Mouse (Mus musculus) neural tube, embryonic 12.5 days (tissue): Measurements from ENCODE around the gene Plekhg1. TPM values are rescaled to one million over a fixed set of nuclear protein-coding genes. Genes with fewer than 3 reads are reported as not detected.

Source experiments
- ATAC-seq: fragments of 200-750 bp; cut with Nextera tagmentation; 2 replicates; pipeline ENCODE4 v1.8.0; 2017; ENCODE audit warnings: low read depth, mild to moderate bottlenecking, moderate TSS enrichment, moderate library complexity; ENCODE audit not compliant: low FRiP score
- H3K27ac ChIP-seq: fragments of 300-500 bp; sonication (generic); 2 replicates; pipeline ENCODE4 v1.5.1; 2016
- H3K27me3 ChIP-seq: fragments of 300-500 bp; sonication (generic); replicated peaks from 2 replicates; pipeline ENCODE4 v1.6.1; 2016; ENCODE audit warnings: mild to moderate bottlenecking
- H3K36me3 ChIP-seq: fragments of 300-500 bp; sonication (generic); 2 replicates; pipeline ENCODE4 v1.6.1; 2016; ENCODE audit warnings: mild to moderate bottlenecking
- H3K4me1 ChIP-seq: fragments of 300-500 bp; sonication (generic); 2 replicates; pipeline ENCODE4 v1.6.1; 2016
- H3K4me2 ChIP-seq: fragments of 300-500 bp; sonication (generic); replicated peaks from 2 replicates; pipeline ENCODE4 v1.6.1; 2016; ENCODE audit warnings: mild to moderate bottlenecking
- H3K4me3 ChIP-seq: fragments of 300-500 bp; sonication (generic); 2 replicates; pipeline ENCODE4 v1.5.1; 2016
- H3K9ac ChIP-seq: fragments of 300-500 bp; sonication (generic); 2 replicates; pipeline ENCODE4 v1.6.1; 2016; ENCODE audit warnings: mild to moderate bottlenecking
- H3K9me3 ChIP-seq: fragments of 300-500 bp; sonication (generic); 2 replicates; pipeline ENCODE4 v1.6.1; 2016; ENCODE audit warnings: mild to moderate bottlenecking
- WGBS: fragments of 180-500 bp; shearing (Covaris S2); methylation state at CpG from one replicate; pipeline ENCODE4 v1.1.7; 2016; 5-methylcytosine and 5-hydroxymethylcytosine counted together
- polyA plus RNA-seq: library from polyadenylated mRNA; unstranded; fragments of >200 nt; fragmentation: Nextera tagmentation; extraction: Ambion mirVana; gene quantifications from 2 replicates; pipeline ENCODE4 v1.2.1, GENCODE M21; 2016

Plekhg1 gene
- polyA plus RNA-seq, 1 experiment from 2014 or later = 12.8 TPM

DNA sequence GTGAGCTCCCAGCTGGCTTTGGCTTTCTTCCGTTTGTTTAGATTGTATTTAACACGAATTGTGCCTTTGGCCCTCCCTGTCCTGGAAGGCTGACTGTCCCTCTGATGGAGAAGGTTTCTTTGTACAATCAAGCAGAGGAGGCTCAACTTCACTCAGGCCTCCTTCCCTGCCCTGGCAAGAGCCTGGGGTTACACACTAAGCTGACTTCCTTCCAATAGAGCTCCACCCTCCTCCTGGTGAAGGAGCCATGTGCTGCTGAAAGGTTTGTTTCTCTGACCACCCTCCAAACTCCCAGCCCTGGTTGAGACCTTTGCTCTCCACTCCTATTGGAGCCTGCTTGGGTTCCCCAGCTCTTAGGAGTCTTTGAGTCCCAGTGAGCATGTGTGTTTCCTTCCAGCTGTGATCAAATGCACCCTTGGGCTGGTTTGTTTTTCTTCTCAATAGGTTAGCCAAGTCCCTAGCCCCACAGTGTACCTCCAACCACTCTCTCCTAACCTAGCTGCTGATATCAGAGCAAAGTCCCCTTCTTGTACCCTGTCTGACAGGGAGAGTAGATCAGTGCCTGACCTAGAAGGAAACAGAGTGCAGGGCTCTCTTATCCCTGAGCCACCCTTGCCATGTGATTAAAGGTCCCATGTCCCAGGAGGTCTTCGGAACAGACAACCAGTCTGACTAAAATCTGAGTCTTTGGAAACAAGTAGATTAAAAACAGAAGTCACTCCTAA lies 6.8 kb downstream of the Plekhg1 start:
- Histone ChIP-seq H3K4me3 (no peak overlapping the region), H3K4me1 (0 out of 2 replicates have a peak, but pooled peaks cover under 1% of the 10 kb centered on the region), H3K27me3 (no peaks in the 10 kb centered on the region), H3K27ac (no peak overlapping the region), H3K9me3 (no peaks in the 10 kb centered on the region), H3K36me3 (no peaks in the 10 kb centered on the region), H3K9ac (no peak overlapping the region), H3K4me2 (no peak overlapping the region)
- no peak for ATAC-seq
- 58% methylated on average over 3 of the region's 3 CpGs for WGBS

DNA sequence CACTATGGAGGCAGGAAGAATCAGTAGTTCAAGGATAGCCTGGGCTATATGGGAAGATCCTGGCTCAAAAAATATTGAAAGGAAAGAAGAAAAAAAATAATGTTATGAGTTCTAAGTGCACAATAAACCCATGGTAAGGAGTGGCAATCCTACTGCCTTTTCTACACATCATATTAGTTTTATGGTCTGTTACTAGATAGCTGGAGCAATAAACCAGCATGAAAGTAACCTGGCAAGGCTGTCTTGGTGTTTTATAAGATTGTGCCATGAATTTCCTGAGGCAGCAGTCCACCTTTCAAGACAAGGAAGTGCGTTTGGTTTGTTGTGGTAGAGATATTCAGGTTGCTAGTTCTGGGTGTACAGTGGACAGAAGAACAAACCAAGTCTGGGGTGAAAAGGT lies 9.4 kb downstream of the Plekhg1 start:
- Histone ChIP-seq H3K27me3 (no peaks in the 10 kb centered on the region), H3K9me3 (no peaks in the 10 kb centered on the region), H3K4me1 (no peaks in the 10 kb centered on the region), H3K4me3 (no peak overlapping the region), H3K9ac (no peak overlapping the region), H3K4me2 (no peak overlapping the region), H3K27ac (no peak overlapping the region), H3K36me3 (no peaks in the 10 kb centered on the region)
- WGBS = 71% methylated on average over 1 of the region's 1 CpGs
- no peak for ATAC-seq

DNA sequence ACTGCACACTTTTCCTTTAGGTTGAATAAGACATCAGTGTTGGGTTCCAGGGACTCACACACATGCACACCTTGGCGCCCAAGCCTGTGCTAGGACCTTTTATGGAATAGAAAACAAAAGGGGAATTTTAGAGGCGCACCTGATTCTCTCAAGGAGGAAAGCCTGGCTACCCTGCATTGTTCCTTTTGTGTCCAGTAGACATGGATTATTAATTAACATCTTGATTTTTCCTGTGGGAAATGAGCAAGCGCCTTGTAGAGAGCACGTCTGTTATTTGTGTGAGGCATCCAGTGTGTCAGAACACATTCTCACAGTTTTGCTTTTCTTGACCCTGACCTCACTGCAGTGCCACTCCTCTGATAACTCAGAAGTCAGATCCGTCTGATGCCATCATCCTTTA lies 21.8 kb downstream of the Plekhg1 start:
- ATAC-seq = no peak
- Histone ChIP-seq H3K27ac (no peak overlapping the region), H3K4me3 (no peak overlapping the region), H3K36me3 (no peaks in the 10 kb centered on the region), H3K4me2 (no peak overlapping the region), H3K9me3 (no peaks in the 10 kb centered on the region), H3K27me3 (no peaks in the 10 kb centered on the region), H3K4me1 (no peaks in the 10 kb centered on the region), H3K9ac (no peak overlapping the region)
- 72% methylated on average over 5 of the region's 5 CpGs for WGBS

DNA sequence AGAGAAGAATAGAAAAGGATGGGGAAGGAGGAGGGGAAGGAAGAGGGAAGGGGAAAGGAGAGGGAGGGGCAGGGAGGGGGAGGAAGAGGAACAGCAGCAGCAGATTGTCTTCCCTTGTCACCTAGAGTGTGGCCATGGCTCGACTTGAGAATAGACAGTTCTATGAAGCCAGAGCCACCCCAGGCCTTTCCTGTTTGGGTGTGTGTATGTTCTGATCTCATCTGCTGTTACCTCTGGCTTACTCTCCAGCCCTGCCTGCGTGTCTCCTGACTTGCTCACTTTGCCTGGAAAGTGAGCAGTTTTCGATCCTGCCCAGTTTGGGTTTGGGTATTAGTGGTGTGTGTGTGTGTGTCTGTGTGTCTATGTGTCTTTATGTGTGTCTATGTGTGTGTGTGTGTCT lies 23.0 kb downstream of the Plekhg1 start:
- ATAC-seq = peak; percentile 25; the same call in 1 of the 2 replicates
- H3K9ac ChIP-seq = no peak overlapping the region
- no peaks in the 10 kb centered on the region for H3K27me3 ChIP-seq
- no peaks in the 10 kb centered on the region for H3K9me3 ChIP-seq
- no peaks in the 10 kb centered on the region for H3K4me1 ChIP-seq
- no peak overlapping the region for H3K4me2 ChIP-seq
- H3K27ac ChIP-seq = no peak overlapping the region
- no peak overlapping the region for H3K4me3 ChIP-seq
- WGBS = 78% methylated on average over 3 of the region's 3 CpGs
- H3K36me3 ChIP-seq = no peaks in the 10 kb centered on the region

DNA sequence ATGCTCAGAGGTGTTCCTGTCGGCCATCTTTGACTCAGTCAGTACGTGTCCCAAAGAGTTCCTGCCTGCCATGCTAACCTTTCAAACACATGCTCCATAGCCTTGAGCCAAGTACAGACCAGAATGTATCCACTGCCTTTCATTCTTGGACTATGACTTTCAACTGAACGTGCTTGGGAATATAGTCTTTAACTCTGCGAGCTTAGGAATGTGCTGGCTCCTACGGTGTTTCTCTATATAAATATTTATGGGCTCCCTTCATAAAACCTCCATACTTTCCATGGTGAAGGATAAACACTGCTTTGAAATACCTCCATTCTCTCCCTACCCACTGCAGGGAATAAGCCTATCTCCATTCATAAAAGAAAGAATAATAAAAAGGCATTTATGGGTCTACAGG lies 29.0 kb downstream of the Plekhg1 start:
- Histone ChIP-seq H3K4me2 (no peak overlapping the region), H3K4me1 (no peaks in the 10 kb centered on the region), H3K27me3 (no peaks in the 10 kb centered on the region), H3K27ac (no peak overlapping the region), H3K9ac (no peak overlapping the region), H3K36me3 (no peaks in the 10 kb centered on the region), H3K9me3 (no peaks in the 10 kb centered on the region), H3K4me3 (no peak overlapping the region)
- WGBS = 85% methylated on average over 5 of the region's 5 CpGs
- ATAC-seq = no peak

DNA sequence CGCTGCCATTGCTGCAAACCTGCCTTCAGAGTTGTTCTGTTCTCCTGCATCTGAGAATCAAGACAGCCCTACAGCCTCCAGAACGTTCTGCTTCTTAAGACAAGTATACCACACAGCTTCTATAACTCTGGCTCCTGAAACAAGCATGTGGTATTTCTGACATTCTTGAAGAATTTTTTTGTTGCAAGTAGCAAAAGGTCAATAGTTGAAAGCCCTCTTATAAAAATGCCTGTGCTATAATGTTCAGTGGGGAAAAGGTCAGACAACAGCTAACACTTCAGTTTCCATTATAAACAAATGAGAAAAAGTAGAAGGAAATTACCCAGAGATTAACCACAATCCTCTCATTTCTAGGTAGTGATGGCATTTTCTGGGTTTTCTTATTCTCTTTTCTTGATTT lies 34.2 kb downstream of the Plekhg1 start:
- Histone ChIP-seq H3K9me3 (no peaks in the 10 kb centered on the region), H3K4me1 (no peaks in the 10 kb centered on the region), H3K4me3 (no peak overlapping the region), H3K36me3 (no peaks in the 10 kb centered on the region), H3K4me2 (no peak overlapping the region), H3K9ac (no peak overlapping the region), H3K27ac (no peak overlapping the region), H3K27me3 (no peaks in the 10 kb centered on the region)
- no peak for ATAC-seq
- WGBS = 89% methylated on average over 2 of the region's 2 CpGs

DNA sequence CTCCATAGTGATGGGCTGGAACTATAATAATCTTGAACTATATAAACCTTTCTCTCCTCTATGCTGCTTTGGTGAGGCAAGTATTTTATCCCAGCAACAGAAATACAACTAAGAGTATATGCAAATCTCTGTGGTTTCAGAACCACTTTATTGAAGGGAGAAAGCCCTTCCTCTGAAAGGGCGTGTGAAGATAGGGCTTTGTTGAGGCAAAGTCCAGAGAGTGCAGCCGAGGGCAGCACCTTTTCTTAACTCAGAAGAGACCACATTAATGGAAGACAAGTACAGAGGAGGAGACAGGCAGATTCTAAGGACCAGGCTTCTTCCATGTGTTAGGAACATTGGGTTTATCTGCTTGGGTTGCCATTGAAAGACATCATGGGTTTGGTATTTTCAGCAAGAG lies 36.6 kb downstream of the Plekhg1 start:
- 86% methylated on average over 2 of the region's 2 CpGs for whole genome bisulfite sequencing
- Histone ChIP-seq H3K4me1 (no peaks in the 10 kb centered on the region), H3K4me3 (no peak overlapping the region), H3K9ac (no peak overlapping the region), H3K27me3 (no peaks in the 10 kb centered on the region), H3K4me2 (no peak overlapping the region), H3K9me3 (no peaks in the 10 kb centered on the region), H3K27ac (no peak overlapping the region), H3K36me3 (no peaks in the 10 kb centered on the region)
- no peak for ATAC-seq

DNA sequence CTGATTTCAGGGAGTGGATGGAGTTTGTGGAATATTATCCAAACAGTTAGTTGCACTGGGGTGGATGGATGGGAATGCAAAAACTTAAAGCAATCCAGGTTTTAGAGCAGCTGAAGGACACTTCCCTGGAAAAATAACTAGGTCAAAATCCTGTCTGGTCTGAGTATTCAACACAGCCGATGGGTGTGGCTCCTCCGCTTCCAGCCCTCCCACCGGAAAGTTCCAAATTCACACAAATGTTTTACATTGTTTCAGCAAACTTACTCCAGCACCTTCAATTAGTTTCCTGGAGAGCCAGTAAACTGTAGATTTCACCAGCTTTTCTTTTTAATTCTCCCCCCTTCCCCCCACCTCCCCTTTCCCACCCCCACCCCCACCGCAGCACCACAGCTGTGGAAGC lies 45.2 kb downstream of the Plekhg1 start:
- H3K9me3 ChIP-seq = no peaks in the 10 kb centered on the region
- no peak overlapping the region for H3K4me2 ChIP-seq
- no peaks in the 10 kb centered on the region for H3K4me1 ChIP-seq
- H3K9ac ChIP-seq = no peak overlapping the region
- H3K4me3 ChIP-seq = no peak overlapping the region
- no peaks in the 10 kb centered on the region for H3K36me3 ChIP-seq
- 89% methylated on average over 4 of the region's 4 CpGs for WGBS
- no peak overlapping the region for H3K27ac ChIP-seq
- no peaks in the 10 kb centered on the region for H3K27me3 ChIP-seq
- ATAC-seq = no peak

DNA sequence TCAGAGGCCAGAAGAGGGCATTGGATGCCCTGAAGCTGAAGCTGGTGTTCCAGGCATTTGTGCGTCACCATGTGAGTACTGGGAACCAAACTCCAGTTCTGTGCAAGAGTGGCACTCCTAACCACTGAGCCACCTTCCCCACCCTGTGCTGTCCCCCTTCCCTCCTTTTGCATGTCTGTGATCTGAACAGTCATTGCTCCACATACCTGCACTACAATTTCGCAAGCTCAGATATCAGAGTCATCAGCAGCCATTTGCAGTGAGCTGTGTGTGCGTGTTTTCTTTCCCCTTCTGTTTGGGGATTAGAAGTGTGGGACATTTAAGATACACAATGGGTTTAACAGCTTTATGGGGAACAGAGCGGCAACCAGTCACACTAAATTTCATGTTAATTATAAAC lies 46.4 kb downstream of the Plekhg1 start:
- WGBS = 87% methylated on average over 4 of the region's 4 CpGs
- no peak for ATAC-seq
- no peak overlapping the region for H3K27ac ChIP-seq
- no peaks in the 10 kb centered on the region for H3K9me3 ChIP-seq
- H3K4me2 ChIP-seq = no peak overlapping the region
- no peak overlapping the region for H3K9ac ChIP-seq
- no peaks in the 10 kb centered on the region for H3K36me3 ChIP-seq
- no peaks in the 10 kb centered on the region for H3K27me3 ChIP-seq
- H3K4me3 ChIP-seq = no peak overlapping the region
- H3K4me1 ChIP-seq = no peaks in the 10 kb centered on the region

DNA sequence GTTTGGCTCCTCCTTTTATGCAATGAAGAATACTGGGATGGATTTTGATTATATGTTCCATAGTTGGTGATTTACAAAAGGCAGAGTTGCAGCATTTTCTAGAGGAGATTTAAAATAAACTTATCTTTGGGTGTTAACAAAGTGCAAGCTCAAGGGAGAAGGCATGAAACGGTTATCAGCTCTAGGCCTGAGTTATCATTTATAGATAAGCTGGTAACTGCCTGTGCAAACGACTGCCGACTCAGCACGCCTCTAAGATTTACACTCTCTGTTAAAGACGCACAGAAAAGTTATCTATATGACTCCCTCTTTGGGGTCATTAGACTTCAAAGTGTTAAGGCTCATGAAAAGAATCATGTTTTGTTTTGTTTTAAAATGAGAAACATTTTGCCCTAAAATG lies 46.8 kb downstream of the Plekhg1 start:
- Histone ChIP-seq H3K4me2 (no peak overlapping the region), H3K27ac (no peak overlapping the region), H3K4me1 (no peaks in the 10 kb centered on the region), H3K27me3 (no peaks in the 10 kb centered on the region), H3K9ac (no peak overlapping the region), H3K4me3 (no peak overlapping the region), H3K9me3 (no peaks in the 10 kb centered on the region), H3K36me3 (no peaks in the 10 kb centered on the region)
- ATAC-seq = no peak
- WGBS = 79% methylated on average over 5 of the region's 5 CpGs

DNA sequence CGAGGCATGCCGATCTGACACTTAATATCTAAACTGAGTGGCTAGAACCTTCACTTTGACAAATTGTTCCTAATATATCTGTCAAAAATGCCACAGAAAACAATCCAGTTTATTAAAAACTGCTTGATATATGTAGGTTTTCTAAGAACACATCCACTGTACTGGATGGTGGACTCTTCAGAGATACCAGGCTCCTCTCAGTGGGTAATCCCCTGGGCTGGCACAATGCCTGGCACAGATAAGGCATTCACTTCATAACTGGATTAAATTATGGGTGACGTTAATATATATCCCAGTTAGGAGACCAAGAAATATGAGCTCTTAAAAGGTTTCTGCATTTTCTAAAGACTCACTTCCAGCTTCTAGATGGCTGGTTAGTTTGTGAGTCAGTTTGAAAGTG lies 53.7 kb downstream of the Plekhg1 start:
- Histone ChIP-seq H3K9ac (no peak overlapping the region), H3K36me3 (no peaks in the 10 kb centered on the region), H3K27me3 (no peaks in the 10 kb centered on the region), H3K27ac (no peak overlapping the region), H3K9me3 (no peaks in the 10 kb centered on the region), H3K4me2 (no peak overlapping the region), H3K4me1 (no peaks in the 10 kb centered on the region), H3K4me3 (no peak overlapping the region)
- no peak for ATAC-seq
- WGBS = 77% methylated on average over 3 of the region's 3 CpGs

DNA sequence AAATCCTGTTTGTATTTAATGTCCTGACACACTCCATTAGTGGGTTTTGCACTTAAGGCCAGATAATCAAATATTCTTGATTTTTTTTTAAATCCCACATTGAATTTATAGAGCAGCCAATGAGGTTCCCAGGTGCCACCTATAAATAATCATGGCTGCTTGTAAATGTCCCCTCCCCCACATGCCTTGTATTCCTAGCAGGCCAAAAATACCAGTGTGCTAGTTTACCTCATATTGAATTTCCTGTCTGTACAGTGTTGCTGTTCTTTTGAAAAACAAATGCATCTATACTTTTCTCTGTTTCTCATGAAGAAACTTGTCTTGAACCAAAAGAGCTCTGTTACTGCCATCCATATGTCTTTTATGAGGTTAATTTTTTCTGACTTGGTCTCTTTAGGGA lies 59.3 kb downstream of the Plekhg1 start:
- Histone ChIP-seq H3K9me3 (no peaks in the 10 kb centered on the region), H3K4me1 (no peaks in the 10 kb centered on the region), H3K27ac (no peak overlapping the region), H3K4me2 (no peak overlapping the region), H3K27me3 (no peaks in the 10 kb centered on the region), H3K9ac (no peak overlapping the region), H3K4me3 (no peak overlapping the region), H3K36me3 (no peaks in the 10 kb centered on the region)
- ATAC-seq = no peak

DNA sequence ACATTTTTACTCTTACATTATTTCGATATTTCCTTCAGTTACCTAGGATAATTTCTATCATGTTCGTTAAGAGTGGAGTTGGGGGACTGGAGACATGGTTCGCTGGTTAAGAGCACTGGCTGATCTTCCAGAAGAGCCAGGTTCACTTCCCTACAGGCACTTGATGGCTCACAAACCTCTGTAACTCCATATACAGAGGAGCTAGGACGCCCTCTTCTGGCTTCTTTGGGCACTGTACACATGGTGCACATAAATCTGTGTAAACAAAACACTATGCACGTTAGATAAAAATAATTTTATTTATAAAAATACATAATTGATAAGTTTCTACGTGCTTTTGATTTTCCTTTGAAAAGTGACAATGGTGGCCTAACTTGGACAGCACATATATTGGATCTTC lies 61.1 kb downstream of the Plekhg1 start:
- H3K9ac ChIP-seq = no peak overlapping the region
- no peak overlapping the region for H3K27ac ChIP-seq
- H3K27me3 ChIP-seq = no peaks in the 10 kb centered on the region
- H3K36me3 ChIP-seq = no peaks in the 10 kb centered on the region
- H3K4me1 ChIP-seq = no peaks in the 10 kb centered on the region
- WGBS = 78% methylated on average over 6 of the region's 6 CpGs
- H3K4me2 ChIP-seq = no peak overlapping the region
- H3K9me3 ChIP-seq = no peaks in the 10 kb centered on the region
- ATAC-seq = no peak
- no peak overlapping the region for H3K4me3 ChIP-seq
